Mouse (Mus musculus) heart, adult 8-10 months (tissue): ENCODE data around the gene Brinp2. TPM values are rescaled to one million over a fixed set of nuclear protein-coding genes. Genes with fewer than 3 reads are reported as not detected.

Experiments used
- DNase-seq: peaks from one replicate; pipeline ENCODE4 v3.0.0; 2022; ENCODE audit warnings: low spot score
- total RNA-seq, 4 experiments: library from RNA; stranded (reverse); gene quantifications; 2 replicates each; pipeline ENCODE4 v1.2.4; 2022

The Brinp2 gene
- total RNA-seq, 4 experiments from 2014 or later = 0.11 to 0.22 (median 0.15) TPM

DNA sequence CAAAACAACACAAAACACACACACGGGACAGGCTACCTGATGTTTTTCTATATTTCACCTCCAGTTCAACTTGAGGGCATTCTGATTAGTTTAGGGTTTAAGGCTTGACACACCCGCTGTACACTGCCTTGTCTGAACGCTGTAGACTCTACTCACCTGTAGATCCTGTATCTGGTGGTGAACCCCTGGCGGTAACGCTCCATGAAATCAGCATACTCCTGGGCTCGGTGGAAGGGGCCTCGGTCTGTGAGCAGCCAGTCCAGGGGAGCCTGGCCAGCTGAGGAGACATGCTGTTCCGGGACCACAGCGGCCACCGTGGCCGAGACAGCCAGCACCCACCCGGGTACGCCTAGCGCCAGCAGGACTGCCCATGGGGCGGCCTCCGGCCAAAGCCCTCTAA, 60.9 kb downstream of the Brinp2 start:
- no peak for DNase-seq

DNA sequence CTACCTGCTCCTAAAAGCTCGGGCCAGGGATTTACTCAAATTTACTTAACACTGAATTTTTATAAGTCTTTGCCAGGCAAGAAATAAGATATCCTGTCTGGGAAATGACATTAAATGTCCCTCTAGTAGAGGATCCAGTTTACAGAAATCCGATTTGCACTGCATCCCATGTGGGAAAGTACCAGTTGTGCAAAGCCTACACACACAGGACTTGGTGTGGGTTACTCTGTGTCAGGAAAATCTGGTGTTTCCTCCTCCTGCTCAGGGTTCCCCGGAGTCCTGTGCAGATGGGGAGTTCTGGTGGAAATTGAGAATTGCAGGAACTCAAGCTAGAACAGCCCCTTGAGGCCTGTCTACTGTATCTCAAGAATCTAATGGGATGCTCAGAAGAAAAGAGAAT, 70.9 kb downstream of the Brinp2 start:
- DNase-seq = no peak

DNA sequence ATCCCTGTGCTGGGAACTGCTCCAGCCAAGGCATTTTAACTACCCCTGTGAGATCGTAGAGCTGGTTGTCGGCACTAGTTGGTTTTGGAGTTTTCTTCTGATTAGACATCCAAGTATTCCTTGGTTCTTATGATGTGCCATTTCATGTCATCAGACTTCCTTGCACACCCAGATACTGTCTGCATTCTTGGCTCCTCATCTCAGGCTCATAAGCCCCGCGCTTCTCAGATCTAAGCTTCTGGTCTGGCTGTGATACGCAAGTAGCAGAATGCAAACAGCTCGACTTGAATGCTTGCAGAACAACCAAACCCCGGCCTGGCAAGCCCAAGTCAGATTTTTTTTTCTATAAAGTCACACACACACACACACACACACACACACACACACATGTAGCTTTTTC, 72.3 kb downstream of the Brinp2 start:
- no peak for DNase-seq

DNA sequence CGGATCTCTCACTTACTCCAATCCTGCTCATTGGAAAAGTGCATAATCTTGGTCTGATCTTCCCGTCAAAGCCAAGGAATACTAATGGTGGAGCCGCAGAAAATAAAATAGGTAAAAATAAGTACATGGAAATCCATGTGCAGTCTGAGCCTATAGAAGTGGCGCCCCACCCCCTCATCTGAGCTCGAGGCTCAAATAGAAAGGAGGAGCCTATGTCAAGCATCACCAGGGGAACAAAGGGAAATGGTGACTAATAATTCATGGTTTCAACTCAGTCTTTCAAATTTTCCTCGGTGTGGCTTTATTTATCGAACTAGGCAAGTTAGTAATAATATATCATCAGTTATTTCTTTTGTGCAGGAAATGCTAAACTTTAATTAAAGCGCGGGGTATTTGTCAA, 84.1 kb downstream of the Brinp2 start:
- DNase-seq = no peak

DNA sequence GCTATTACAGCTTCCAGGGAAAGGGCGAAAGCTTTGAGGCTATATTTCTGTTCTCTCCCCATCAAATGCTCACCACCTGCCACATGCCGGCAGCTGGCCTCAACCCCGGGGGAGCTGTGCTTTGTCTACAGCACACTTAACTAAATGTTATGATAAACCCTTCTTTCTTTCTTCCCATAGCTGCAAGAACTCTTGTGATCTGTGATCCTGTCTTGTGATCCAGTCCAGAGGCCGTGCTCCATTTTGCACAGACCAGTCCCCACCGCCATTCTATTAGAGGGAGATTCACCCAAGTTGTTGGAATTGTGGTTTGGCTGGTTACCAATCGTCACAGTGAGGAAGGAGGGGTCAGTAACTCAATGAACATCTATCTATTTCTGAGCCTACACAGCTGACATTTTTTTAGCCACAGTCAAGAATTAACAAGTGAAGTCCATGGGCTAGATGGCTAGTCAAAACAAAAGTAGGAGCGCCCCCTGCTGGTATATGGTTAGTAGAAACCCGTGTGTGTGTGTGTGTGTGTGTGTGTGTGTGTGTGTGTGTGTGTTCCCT, 89.0 kb downstream of the Brinp2 start:
- DNase-seq = no peak

DNA sequence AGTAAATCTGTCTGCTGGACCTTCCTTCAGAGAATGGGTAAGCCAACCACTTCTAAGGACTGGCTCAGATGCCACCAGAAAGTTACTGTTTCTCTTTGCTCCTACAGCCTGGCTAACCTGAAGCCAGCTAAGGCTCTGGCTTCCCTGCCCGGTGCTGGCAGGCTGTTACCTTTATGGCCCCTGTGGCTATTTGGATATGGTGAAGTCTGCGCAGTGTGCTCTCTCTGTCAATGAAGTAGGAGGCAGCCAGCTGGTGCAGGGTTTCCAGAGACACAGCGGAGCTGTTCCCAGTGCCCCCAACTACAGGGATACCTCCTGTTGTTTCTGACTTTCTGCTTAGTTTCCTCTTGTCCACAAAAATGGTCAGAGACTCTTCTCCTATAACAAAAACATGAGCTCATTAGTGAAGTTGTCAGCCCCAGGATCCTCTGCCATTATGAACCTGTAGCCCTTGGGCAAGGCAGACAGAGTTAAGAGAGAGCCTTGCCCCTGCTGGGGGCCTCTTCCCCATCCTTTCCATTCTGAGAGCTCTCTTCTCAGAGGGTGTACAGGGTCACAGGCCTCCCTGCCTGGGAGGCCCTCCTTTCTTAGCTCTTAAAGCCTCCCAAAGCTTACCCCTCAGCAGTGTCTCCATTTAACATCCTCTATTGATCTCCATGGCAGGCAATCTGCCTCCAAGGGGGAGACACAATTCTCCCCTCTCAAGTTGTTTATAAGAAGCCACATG, 89.7 kb downstream of the Brinp2 start:
- no peak for DNase-seq

DNA sequence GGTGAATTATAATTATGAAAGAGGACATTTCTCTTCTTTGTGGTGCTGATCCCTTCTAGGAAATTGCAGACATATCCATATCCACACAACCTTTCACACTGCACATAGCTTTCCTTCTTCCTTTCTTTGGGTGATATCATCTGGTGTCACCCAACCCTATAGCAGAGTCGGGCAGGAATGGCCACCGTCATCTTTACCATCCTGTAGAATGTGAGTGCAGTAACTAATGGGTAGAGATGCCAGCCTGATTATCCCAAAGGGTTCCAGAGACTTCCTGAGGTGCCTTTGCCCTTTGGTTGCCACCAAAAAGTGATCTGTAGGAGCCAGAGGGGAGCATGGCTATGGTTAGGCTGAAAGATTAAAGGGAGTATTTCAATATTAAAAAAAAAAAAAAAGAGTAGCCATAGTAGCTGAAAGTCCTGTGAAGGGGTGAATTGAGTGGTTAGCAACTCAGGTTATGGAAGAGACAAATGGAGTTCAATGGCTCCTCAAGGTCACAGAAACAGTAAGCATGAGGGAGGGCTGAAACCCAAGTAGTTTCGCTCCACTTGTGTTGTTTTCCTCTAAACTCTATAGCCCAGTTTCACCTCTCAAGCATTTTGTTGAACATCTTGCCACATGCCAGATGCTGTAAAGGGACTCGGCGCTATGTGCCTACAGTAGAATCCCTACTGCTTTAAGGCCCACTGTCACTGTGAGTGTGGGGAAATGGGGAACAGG, 96.5 kb downstream of the Brinp2 start:
- no peak for DNase-seq

DNA sequence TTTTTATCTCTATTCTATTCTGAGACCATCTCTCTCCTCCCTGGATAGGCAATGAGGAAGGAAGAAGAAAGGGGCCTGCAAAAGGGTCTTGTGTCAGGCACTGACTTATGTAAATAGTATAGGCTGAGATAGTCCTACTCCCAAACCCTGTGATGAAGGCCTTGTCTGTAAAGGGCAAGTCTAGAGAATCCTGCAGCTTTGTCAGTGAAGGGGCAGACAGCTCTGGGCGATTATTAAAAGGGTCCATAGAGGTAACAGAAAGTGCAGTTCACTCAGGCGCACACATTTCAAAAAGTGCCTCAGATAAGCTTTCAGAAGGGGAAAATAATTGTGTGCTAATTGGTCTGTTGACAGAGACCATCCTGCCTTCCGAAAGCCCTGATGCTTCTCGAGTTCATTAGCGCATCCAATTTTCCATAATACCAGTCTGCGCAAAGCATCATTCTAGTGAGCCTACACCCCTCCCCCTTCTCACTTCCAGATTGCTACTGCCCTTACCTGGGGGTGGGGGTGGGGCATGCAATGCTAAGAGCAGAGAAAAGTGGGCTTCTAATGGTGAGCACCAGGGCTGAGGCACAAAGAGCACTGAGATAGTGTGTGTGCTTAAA, 97.3 kb downstream of the Brinp2 start:
- DNase-seq = no peak

DNA sequence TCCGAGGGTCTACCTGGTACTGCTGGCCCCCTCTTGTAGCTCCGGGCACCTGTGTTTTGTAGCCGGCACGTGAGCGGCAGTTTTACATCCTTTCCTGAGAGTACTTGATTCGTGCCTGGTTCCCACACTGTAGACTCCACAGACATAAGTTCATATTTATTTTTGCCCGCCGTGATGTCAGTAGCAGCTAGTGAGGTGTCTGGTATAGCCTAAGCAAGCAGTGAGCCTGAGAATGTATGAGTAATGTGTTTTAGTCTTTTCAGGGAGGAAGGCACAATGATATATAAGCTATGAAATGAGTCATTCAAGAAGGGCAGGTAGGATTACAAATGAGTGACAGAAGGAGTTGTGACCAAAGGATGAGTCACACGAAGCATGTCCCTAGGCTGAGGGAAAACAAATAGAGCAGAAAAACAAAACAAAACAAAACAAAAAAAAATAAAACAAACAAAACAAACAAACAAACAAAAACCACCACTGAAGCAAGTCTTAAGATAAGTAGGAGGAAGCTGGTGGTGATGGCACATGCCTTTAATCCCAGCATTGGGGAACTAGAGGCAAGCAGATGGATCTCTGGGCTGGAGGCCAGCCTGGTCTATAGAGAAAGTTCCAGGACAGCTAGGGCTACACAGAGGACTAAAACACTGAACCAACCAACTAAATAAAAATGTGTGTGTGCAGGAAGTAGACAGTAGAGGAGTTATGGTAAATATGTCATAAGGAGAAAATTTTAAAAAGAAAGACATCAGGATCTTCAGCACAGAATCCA, 100.0 kb downstream of the Brinp2 start:
- DNase-seq = no peak

DNA sequence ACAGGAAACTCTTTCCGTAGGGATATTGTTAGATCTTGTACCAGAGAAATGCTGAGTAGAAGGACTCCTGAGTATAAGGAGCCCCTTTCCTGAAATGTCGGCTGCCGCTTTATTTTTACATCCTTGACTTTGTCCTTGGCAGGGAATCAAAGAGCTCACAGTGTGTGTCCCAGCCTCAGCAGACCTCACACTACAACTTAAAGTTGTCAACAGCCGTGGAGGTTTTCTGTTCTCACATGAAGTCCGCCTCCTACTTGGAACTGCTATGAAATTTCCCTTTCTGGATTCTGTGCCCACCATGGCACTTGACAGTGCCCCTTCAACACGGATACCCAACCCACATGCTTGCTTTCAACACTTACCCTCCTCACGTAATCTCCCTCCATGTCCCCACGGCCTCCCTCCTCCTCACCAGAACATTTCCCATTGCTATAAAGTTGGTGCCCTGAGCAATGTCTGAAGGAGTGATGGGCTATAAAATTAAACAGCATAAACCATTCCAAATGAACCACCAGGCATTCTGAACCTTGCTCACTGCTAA, 103.4 kb downstream of the Brinp2 start:
- no peak for DNase-seq

DNA sequence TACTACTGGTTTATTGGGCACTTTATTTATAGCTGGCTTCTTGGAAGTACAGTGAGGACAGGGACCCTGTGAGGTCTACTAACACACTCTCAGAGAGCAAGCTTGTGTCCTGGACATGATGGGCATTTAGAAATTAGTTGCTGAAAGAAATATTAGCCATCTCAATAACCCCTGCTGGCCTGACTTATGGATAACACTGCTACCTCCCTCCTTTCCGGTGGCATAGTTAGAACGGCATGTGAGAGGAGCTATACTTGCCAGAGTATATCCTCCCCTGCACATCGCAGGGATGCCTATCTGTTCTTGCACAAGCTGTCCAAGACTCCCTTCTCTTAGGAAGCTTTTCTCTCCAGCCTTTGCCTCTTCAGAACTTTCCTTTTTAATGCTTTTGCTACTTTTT, 107.9 kb downstream of the Brinp2 start:
- no peak for DNase-seq

DNA sequence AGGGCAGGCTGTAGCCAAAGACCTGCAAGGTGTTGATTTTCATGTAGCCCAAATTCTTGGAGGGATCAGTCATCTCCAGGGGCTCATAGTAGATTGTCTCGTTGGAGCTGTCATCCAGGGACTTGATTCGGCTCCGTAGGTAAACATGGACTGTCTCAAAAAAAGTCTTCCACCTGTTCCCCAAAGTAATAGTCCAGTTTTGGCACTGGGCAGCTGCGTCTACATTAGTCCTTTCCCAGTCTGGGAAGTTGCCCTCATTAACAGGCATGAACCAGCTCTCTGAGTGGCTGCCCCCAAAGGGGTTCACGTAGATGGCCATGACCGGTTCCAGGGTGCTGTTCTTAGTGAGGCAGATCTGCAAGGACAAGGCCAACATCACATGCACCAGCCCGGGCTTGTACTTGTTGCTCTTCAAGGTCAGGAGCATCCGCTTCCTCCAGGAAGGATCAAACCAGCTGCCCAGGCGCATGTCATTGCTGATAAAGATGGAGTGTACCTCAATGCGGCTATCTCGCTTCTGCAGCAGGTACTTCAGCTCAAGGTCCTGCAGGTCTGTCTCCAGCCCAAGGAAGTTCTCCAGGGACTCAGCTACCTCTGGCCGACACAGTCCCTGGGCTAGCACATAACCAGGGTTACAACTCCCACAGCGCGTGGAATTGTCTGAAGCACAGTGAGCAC, 109.5 kb downstream of the Brinp2 start:
- no peak for DNase-seq

DNA sequence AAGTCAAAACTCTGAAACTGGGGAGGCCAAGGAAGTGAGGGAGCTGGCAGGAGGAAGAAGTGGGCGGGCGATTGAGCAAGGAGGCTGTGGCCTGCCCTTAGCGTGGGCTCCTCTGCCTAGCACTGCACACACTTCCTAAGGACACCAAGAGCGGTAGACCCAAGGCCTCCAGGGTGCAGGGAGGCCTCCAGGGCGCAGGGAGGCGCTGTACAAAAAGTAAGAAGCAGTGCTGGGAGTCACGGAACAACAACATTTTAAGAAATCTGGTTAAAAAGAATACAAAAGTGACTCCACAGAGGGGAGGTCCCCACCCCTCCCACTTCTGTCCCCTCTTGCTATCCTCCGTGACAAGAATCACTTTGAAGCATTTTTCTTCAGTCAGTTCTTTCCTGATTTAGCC, 110.6 kb downstream of the Brinp2 start:
- DNase-seq = no peak

DNA sequence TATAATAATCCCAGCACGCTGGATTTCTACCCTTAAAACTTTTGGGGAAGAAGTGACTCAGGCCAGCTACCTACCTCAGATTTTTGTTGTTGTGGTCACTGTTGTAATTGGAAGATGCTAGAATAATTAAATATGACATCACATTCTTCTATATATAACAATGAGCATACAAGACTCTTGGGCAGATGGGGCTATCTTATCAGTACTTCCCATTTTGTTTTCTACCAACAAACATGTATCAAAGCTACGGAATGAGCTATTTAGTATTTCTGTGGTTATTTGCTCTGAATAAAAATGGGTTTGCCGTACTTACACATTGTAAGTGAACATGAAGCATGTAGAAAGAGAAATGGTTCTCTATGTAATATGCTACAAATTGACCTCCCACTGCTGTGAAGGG, 112.1 kb downstream of the Brinp2 start:
- no peak for DNase-seq

DNA sequence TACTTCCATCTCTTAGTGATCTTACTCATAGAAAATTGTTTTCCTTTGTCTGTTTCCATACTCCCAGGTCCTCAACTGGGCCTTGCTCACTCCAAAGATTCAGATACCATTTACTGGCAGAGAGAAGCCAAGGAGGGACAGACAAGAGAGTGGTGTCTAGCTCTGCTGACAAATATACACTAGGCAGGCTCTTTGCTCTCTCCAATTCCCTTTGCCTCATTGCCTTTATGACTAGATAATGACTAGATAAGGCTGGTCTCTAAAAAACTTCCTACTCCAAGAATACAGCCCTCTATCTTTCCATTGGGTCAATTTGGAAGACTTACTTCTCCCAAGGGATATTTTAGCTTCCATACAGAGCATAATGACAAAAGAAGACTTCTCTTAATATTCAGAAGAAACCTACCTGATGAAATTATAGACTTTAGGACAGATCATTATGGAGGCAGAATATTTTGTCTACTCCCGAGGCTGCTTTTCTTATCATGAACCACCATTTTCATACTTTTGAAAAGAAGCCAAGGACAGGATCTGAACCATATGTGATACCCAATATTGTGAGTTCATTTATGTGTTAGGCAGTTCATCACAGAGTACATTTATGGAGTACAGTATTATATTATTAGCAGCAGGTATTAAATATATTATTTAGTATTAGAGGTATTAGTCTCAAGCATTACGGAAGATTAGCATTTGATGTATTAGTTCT, 114.1 kb downstream of the Brinp2 start:
- no peak for DNase-seq

DNA sequence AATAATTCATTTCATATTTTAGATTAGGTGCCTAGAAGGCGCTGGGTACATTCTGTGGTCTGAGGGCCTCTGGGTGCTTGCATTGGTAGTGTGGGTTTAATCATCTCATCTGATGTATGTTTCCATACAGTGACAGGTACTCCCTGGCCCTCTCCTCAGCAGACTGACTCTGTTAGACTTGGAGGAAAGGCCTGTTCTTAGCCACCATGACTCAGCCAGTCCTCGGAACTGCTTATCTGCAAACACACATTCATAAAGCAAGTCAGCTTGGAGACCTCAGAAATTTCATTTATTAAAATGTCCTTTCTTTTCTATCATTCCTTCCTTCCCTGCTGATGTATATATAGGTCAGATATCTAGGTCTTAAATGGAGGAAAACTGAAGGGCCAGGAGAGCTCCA, 116.3 kb downstream of the Brinp2 start:
- no peak for DNase-seq

DNA sequence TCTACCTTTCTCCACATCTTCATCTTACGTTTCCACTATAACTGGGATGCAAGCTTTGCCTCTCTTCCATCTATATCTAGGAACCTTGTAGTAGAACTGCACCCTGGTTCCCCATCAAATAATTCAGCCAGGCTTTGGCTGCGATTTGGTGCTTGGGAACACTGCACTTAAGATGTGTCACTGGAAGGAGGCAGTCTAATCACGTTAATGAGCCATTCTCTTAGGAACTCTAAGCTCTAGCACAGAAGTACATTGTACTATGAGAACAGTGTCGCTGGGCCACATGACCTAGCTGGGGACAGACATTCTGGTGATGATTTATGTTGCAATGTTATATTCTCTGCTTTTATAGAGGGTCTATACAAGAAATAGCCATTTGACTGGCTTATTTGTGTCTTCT, 117.4 kb downstream of the Brinp2 start:
- DNase-seq = no peak

DNA sequence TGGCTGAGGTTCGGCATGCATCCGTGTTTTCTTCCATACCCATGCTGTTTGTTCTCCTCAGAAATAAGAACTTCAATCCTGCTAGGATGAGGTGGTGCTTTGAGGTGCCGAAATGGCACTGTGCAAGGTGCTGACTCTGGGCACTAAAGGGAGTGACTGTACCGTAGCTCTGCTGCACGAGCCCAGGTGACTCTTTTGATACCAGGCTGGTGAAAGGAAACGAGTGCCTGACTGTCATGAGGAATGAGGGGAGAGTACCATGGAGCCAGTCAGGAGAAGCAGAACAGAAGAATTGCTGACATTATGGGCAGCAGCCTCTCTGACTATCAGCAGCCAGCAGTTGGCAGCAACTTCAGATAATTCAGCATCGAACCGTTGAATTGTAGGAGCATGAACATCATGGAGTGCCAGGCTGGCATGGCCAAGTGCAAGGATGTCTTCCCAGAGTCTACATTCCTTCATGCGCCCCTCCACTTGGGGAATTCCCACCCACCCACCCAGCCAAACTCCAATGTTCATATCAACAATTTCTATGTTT, 127.4 kb downstream of the Brinp2 start:
- DNase-seq = no peak

DNA sequence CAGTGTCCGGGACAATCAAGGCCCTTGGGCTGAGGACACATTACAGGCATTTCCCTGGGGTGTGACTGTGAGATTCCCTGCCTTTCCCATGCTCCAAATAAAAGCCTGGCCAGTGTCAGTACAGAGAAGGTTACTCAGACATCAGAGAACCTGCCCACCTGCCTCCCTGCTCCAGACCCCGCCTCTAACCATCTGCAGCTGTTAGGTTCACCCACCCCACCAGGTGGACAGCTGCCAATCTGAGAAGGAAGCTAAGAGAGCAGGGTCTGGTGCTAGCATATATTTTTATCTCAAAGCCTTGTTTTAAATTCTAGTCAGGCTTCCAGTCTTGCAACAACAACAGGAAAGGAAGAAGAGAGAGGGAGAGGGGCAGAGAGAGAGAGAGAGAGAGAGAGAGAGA, 128.9 kb downstream of the Brinp2 start:
- no peak for DNase-seq

DNA sequence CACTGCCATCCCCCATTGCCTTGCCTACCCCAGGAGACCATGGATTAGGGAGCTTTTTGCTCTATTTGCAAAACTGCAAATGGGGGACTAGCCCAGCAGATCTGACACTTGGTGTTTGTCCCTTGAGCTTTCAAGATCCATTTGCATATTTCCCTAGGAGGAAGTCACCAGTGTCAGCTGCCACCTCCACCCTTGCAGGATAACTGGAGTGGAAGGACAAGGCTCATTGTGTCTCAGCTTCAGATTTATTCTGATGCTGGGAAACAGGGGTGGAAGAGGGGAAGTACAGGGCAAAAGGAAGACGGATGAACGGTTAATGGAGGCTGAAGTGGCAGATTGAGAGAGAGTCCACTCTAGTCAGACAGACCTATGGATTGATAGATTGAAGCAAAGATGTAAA, 129.4 kb downstream of the Brinp2 start:
- DNase-seq = no peak
